Mouse (Mus musculus) urinary bladder, adult 18-20 months (tissue): ENCODE results near the gene Rnf8.
"Not testable (repeated sequence)": the region's sequence is repeated elsewhere in the genome, so short reads cannot be mapped to it uniquely, and the experiment has no call there.

Experiments used
- DNase-seq, 2 experiments: peaks; one replicate each; pipeline ENCODE4 v3.0.0; 2022; ENCODE audit warnings: low spot score in 2 of 2, mixed read lengths in 2 of 2

Rnf8 gene

DNA sequence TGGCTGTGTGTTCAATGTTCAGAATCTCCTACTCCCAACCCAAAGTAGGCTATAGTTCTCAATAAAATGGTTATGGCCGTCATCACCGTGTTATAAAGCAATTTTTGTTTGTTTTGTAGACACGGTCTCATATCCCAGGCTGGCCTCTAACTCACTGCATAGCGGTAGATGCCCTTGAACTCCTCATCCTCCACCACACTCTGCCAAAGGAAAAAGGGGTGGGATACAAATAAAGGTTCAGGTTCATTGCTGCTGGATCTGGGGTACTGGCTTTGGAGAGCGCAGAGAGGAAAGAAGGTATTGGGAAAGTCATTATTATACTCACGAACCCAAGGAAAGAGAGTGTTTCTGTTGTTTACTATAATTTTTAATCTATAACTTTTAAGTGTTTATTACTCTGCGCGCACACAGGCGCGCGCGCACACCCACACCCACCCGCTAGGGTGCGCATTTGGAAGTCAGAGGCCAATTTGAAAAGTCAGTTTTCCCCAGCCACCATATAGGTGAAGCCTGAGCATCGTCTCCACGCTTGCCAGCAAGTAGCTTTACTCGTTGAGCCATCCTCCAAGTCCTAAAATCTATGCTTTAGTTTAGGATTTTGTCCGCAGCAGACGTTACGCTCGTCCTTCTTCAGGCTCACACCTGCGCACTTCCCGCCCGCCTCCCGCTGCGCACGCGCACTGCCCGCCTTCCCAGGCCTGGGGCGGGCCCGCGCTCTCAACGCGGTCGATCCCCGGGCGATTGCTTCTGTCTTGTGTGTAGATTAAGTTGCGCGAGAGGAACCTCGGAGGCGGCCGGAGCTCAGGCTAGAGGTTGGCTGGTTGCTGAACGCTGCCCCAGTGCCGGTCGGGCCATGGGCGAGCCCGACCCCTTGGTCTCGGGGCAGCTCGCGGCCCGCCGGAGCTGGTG is at the start of gene Rnf8, which contains the start of gene Gm28043:
Gene Rnf8, plus strand, starts transcription at position 676 of the 909 bp plus-strand sequence.
Gene Gm28043, plus strand, starts transcription at position 762 of the 909 bp plus-strand sequence.
- DNase-seq = peak; percentile 90

DNA sequence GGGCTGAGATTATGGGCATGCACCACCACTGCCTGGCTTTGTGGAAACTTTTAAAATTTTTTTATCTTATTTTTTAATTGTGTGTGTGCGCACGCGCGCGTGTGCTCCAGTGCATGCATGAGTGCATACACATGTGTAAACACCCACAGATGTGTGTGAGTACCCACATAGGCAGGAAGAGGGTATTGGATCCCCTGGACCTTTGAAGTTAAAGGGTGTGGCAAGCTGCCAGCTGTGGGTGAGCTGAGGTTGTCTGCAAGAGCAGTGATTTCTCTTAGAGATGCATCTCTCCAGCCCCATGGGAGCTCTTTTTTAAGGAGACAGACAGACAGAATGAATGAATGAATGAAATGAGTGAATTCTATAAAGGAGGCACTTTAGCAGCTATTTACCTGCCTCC is 49.1 kb upstream of the Rnf8 start:
- no peak for DNase-seq

DNA sequence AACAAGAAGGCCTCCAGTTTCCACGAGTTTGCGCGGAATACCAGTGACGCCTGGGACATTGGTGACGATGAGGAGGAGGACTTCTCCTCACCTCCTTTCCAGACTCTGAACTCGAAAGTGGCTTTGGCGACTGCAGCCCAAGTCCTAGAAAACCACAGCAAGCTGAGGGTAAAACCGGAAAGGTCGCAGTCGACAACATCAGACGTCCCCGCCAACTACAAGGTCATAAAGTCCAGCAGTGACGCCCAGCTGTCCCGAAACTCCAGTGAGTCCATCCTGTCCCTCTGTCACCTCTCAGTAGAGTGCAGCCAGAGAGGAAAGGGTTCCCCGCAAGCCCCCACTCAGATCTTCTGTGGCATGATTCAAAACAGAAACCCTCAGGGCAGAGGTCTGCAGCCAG is 46.2 kb upstream of the Rnf8 start:
- no peak for DNase-seq

DNA sequence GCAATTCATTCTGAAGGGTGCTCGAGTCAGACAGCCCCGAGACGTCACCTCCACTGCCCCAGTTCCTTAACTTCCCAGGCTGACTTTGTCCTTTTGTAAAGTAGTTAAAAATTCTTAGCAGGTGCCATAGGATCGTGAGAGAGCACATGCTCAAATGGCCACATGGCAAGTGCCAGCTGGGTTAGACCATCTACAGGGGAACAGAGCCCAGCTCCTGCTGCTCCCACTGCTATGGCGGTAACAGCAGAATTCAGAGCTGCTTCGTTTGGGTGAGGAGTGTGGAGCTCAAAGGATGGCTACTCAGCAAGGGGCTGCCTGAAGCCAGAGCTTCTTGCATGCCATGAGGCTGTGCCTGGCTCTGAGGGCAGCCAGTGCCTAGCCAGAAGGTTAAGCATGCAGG is 44.8 kb upstream of the Rnf8 start:
- DNase-seq = no peak

- DNase-seq = no peak
Measured at GRCm38 (mm10) chr17:29579579-29580126, 34.9 kb upstream of the Rnf8 start.

- no peak for DNase-seq
Measured at GRCm38 (mm10) chr17:29583569-29583968, 31.0 kb upstream of the Rnf8 start.

GRCm38 (mm10) chr17:29584306-29584705 is 30.3 kb upstream of the Rnf8 start:
- DNase-seq = no peak

DNA sequence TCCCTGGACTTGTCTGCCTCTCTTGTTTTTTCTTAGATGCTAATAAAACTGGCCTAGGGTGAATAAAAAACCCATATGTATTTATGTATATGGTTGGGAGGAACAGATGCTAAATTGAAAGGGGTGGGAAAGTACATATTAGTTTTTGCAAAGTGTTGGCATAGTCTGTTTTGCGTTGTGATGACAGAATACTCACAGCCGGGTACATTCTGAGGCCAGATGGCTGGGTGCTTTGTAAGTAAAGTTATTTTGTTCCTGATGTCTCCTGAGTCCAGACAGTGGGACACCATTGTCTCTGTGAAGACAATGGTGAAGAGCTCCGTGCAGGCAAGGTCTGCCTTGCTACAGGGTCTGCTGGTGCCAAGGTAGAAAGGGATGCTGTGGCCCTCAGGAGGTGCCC is 29.9 kb upstream of the Rnf8 start:
- no peak for DNase-seq

DNA sequence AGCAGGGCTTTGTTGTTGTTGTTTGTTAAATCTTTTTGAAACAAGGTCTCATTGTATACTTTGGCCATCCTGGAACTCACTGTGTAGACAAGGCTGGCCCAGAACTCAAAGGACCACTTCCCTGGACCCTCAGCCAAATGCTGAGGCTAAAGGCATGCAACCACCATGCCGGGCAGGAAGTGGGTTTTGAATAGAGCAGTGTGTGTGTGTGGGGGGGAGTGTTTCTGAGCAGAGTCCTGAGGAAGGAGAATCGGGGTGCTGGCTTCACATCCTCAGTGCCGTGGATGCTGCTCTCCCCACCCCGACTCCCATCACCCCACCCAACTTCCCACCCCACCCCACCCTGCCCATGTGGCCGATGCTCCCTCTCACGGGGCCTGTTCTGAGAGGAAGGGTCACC is 29.1 kb upstream of the Rnf8 start:
- DNase-seq = no peak

DNA sequence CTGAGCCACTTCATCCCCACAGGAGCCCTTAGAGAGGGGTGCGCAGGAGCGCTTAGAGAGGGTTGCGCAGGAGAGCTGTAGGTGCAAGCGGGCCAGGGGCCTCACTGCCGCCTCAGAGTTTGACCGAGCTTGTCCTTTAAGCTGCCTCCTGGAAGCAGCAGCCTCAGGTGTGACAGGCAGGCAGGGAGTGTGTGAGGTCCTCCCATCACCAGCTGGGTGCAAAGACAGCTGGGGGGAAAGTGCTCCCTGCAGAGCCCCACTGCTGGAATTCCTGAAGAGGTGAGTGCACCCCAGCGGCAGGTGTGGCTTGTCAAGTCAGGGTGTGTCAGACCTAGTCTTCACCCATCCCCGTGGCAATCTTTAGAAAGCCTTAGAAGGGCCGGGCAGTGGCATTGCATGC is 27.7 kb upstream of the Rnf8 start:
- DNase-seq = no peak

DNA sequence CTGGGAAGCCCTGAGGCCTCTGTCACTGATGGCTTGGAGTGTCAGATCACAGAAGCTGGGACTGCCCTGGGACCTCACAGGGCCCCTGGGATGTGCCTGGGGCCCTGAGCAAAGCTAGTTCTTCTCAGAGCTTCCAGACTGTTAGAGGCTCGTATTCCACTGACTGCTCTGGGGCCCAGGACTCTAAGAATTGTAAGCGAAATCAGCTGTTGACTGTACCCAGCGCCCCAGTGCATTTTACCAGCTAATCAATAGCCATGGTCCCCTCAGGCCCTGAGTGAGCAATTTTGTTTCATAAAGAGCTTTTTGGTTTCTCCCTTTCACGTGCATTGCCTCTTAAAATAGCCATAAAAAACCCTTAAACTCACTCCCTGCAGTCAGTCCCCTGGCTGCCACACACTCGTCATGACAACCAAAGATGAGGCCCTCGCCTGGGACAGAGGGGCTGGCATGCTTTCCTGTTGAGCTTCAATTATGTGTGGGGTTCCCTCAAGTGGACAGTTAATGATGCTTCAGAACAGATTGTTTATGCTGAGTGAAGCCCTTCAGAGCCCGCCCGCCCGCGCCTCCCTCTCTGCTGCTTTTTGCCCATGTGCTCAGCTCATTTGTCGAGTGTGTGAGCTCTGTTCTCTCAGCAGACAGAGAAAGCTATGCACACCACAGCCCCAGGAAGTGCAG is 25.2 kb upstream of the Rnf8 start:
- DNase-seq = no peak

- no peak for DNase-seq
Measured at GRCm38 (mm10) chr17:29595891-29596770, 18.5 kb upstream of the Rnf8 start.

DNA sequence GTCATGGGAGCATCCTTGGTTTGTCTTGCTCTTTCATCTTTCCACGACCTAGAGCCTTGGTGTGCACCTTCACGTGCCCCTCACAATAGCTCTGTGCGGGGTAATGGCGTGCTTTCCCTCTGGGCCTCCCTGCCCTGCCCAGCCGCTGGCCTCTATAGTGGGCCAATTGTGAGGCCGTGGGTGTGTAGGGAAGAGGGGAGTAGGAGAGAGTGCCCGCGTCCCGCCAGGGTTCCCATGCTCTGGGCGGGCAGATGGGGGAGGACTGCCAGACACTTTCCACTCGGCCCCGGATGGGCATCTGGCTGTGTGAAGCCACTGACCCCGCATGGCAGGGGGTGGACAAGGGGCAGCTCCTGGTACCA is 17.8 kb upstream of the Rnf8 start:
- no peak for DNase-seq

DNA sequence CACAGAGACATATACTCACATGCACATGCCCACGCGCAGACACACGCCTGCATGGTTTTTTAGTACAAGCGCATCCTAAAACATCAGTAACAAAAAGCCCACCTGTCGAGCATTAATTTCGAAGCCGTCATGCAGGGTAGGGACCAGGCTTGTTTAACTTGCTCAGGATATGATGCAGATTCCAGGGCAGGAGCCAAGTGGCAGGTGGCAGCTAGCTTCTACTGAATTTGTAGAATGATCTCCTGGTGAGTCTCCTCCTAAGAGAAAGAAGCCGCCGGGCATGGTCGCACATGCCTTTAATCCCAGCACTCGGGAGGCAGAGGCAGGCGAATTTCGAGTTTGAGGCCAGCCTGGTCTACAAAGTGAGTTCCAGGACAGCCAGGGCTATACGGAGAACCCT is 15.5 kb upstream of the Rnf8 start:
- no peak for DNase-seq

DNA sequence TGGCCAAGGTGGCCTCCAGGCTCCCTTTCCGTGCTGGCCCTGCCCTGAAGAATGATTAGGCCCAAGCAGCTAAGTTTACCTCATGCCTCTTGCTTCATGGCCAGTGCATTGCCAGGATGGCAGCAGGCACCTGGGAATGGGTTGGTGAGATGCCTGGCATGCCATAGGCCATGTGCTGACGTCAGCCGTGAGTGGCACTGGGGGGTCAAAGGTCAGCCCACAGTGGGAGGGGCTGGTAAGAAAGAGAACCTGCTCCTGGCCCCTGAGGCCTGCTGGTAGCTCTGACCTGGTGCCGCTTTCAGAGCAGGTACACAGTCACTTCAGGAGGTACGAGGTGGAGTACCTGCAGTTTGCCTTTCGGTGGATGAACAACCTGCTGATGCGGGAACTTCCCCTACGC is 15.1 kb upstream of the Rnf8 start:
- DNase-seq = no peak

DNA sequence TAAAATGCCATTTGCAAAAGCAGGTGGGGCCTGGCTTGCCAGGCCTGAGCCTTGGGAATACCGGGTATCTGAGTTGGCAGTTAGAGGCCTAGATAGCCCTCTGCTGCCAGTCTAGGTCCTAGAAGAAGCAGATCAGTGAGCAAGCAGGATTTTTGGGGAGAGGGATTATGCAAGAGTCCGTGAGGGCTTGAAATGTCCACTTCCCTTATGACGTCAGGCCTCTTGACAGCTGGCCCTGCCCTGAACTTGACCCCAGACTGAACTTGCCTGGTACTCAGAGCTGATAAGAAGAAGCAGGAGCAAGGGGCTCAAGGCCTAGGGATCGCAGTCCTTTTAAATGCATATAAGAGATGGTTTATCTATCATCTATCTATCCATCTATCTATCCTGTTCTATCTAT is 13.2 kb upstream of the Rnf8 start:
- no peak for DNase-seq

- peak; percentile 19 to 68 for DNase-seq
Measured at GRCm38 (mm10) chr17:29603283-29603682, 11.3 kb upstream of the Rnf8 start.

DNA sequence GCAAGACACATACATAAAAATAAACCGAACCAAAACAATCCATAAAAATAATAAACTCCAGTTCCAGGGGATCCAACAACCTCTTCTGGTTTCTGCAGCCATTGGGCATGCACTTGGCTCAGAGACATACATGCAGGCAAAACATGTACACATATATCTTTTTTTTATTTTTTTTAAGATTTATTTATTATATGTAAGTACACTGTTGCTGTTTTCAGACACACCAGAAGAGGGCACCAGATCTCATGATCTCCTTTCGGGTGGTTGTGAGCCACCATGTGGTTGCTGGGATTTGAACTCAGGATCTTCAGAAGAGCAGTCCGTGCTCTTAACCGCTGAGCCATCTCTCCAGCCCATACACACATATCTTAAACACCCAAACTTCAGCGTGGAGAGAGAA is 1.1 kb upstream of the Rnf8 start:
- not testable (repeated sequence) for DNase-seq

- DNase-seq = no peak
Measured at GRCm38 (mm10) chr17:29615024-29615551, 498 bp downstream of the Rnf8 start.

GRCm38 (mm10) chr17:29615616-29616015 is 1.0 kb downstream of the Rnf8 start:
- DNase-seq = no peak

- DNase-seq = no peak
Measured at GRCm38 (mm10) chr17:29619231-29619630, 4.6 kb downstream of the Rnf8 start.

DNA sequence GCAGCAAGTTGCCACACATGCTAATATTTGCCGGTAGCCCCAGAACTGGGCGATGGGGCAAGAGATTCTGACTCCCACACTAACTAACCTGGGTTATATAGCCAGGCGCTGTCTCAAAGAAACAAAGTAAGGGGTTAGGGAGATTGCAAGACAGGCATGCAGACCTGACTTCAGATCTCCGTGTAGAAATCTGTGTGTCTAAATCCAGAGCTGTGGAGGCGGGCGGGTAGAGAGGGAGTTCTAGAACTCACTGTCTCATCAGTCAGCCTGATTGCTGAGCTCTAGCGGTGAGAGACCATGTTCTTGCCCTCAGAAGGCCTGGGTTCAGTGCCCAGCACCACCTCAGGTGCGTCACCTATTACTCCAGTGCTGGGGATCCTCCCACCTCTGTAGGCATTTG is 8.9 kb downstream of the Rnf8 start:
- DNase-seq = no peak
